Mouse (Mus musculus) MEL (cell line): ENCODE measurements around the gene Mus81. TPM values are rescaled to one million over a fixed set of nuclear protein-coding genes. Genes with fewer than 3 reads are reported as not detected.
A peak's percentile ranks its signal among the peaks of the same experiment; 100 is the strongest.

Experiments
- DNase-seq: peaks from one replicate; pipeline ENCODE4 v3.0.0; 2011; ENCODE audit warnings: low read depth, low spot score
- H3K27ac ChIP-seq: 2 replicates; pipeline ENCODE4 v1.5.1; 2012; ENCODE audit warnings: low read depth, mild to moderate bottlenecking, control low read depth, low read length, moderate library complexity; ENCODE audit not compliant: control insufficient read depth
- H3K27me3 ChIP-seq, 2 experiments: fragments of 150-350 bp in 1 of 2; sonication (generic) in 1 of 2; 2 replicates each; pipeline ENCODE4 v1.6.1; 2012; ENCODE audit warnings: low read length in 2 of 2, mild to moderate bottlenecking in 2 of 2, improper control_type of control experiment in 1 of 2, moderate library complexity in 1 of 2; ENCODE audit not compliant: insufficient read depth in 2 of 2, control insufficient read depth in 1 of 2
- H3K36me3 ChIP-seq, 2 experiments: 2 replicates each; pipeline ENCODE4 v1.6.1; 2012 to 2014; ENCODE audit warnings: low read length in 2 of 2, improper control_type of control experiment in 1 of 2, inconsistent platforms in 1 of 2, mild to moderate bottlenecking in 1 of 2; ENCODE audit not compliant: insufficient read depth in 2 of 2, control insufficient read depth in 1 of 2
- H3K4me1 ChIP-seq, 2 experiments: fragments of 150-350 bp in 1 of 2; sonication (generic) in 1 of 2; 2 replicates each; pipeline ENCODE4 v1.6.1; 2012; ENCODE audit warnings: low read length in 2 of 2, improper control_type of control experiment in 1 of 2, mild to moderate bottlenecking in 1 of 2; ENCODE audit not compliant: insufficient read depth in 2 of 2, control insufficient read depth in 1 of 2
- H3K4me3 ChIP-seq, 2 experiments: fragments of 150-350 bp in 1 of 2; sonication (generic) in 1 of 2; 2 replicates each; pipeline ENCODE4 v1.5.1; 2012; ENCODE audit warnings: low read depth in 2 of 2, low read length in 2 of 2, mild to moderate bottlenecking in 2 of 2, moderate library complexity in 2 of 2, control low read depth in 1 of 2, improper control_type of control experiment in 1 of 2; ENCODE audit not compliant: control insufficient read depth in 1 of 2, insufficient read depth in 1 of 2
- H3K79me2 ChIP-seq: 2 replicates; pipeline ENCODE4 v1.6.1; 2012; ENCODE audit warnings: mild to moderate bottlenecking, low read length, moderate library complexity; ENCODE audit not compliant: control insufficient read depth, poor library complexity, insufficient read depth
- H3K9ac ChIP-seq: 2 replicates; pipeline ENCODE4 v1.6.1; 2012; ENCODE audit warnings: low read depth, mild to moderate bottlenecking, control low read depth, low read length, moderate library complexity; ENCODE audit not compliant: control insufficient read depth, poor library complexity, severe bottlenecking
- H3K9me3 ChIP-seq: fragments of 150-350 bp; sonication (generic); replicated peaks from 2 replicates; pipeline ENCODE4 v1.6.1; 2012; ENCODE audit warnings: mild to moderate bottlenecking, low read length, improper control_type of control experiment, moderate library complexity; ENCODE audit not compliant: insufficient read depth
- BHLHE40 ChIP-seq: IDR thresholded peaks from 2 replicates; pipeline ENCODE4 v1.6.1; 2012; ENCODE audit warnings: low read depth, mild to moderate bottlenecking, inconsistent platforms, low read length, improper control_type of control experiment, borderline replicate concordance
- CHD2 ChIP-seq: IDR thresholded peaks from 2 replicates; pipeline ENCODE4 v1.6.1; 2011; ENCODE audit warnings: low read length, improper control_type of control experiment
- E2F4 ChIP-seq: IDR thresholded peaks from 2 replicates; pipeline ENCODE4 v1.6.1; 2011; ENCODE audit warnings: low read depth, low read length, improper control_type of control experiment, borderline replicate concordance
- ELF1 ChIP-seq: IDR thresholded peaks from 2 replicates; pipeline ENCODE4 v1.6.1; 2014; ENCODE audit warnings: low read depth, mild to moderate bottlenecking, inconsistent platforms, low read length, improper control_type of control experiment, moderate library complexity
- ETS1 ChIP-seq: IDR thresholded peaks from 2 replicates; pipeline ENCODE4 v1.6.1; 2012; ENCODE audit warnings: low read depth, mild to moderate bottlenecking, inconsistent platforms, low read length, improper control_type of control experiment, moderate library complexity
- GATA1 ChIP-seq: IDR thresholded peaks from 2 replicates; pipeline ENCODE4 v1.6.1; 2011; ENCODE audit warnings: low read depth, low read length, improper control_type of control experiment
- KAT2A ChIP-seq: conservative IDR thresholded peaks from 2 replicates; pipeline ENCODE4 v1.6.1; 2012; ENCODE audit warnings: low read depth, low read length, improper control_type of control experiment, inconsistent platforms
- MAFK ChIP-seq: IDR thresholded peaks from 2 replicates; pipeline ENCODE4 v1.6.1; 2011; ENCODE audit warnings: low read depth, mild to moderate bottlenecking, low read length, improper control_type of control experiment, borderline replicate concordance
- MAZ ChIP-seq: IDR thresholded peaks from 2 replicates; pipeline ENCODE4 v1.6.1; 2012; ENCODE audit warnings: low read depth, mild to moderate bottlenecking, inconsistent platforms, low read length, improper control_type of control experiment
- MEF2A ChIP-seq: IDR thresholded peaks from 2 replicates; pipeline ENCODE4 v1.6.1; 2014; ENCODE audit warnings: low read depth, mild to moderate bottlenecking, inconsistent platforms, low read length, improper control_type of control experiment; ENCODE audit not compliant: poor library complexity, insufficient replicate concordance, severe bottlenecking; ENCODE audit errors: extremely low read depth
- MXI1 ChIP-seq: IDR thresholded peaks from 2 replicates; pipeline ENCODE4 v1.6.1; 2011; ENCODE audit warnings: mild to moderate bottlenecking, low read depth, low read length, improper control_type of control experiment
- MYC ChIP-seq: IDR thresholded peaks from 2 replicates; pipeline ENCODE4 v1.6.1; 2011; ENCODE audit warnings: low read depth, mild to moderate bottlenecking, low read length, improper control_type of control experiment, moderate library complexity
- POLR2A ChIP-seq, 2 experiments: IDR thresholded peaks; 2 replicates each; pipeline ENCODE4 v1.6.1; 2011 to 2012; ENCODE audit warnings: low read length in 2 of 2, mild to moderate bottlenecking in 2 of 2, control low read depth in 1 of 2, improper control_type of control experiment in 1 of 2, low read depth in 1 of 2, moderate library complexity in 1 of 2; ENCODE audit not compliant: control insufficient read depth in 1 of 2, insufficient read depth in 1 of 2, poor library complexity in 1 of 2
- POLR2AphosphoS2 ChIP-seq: IDR thresholded peaks from 2 replicates; pipeline ENCODE4 v1.6.1; 2011; ENCODE audit warnings: low read length, improper control_type of control experiment
- POLR2AphosphoS5 ChIP-seq: IDR thresholded peaks from 2 replicates; pipeline ENCODE4 v1.6.1; 2012; ENCODE audit warnings: low read depth, borderline replicate concordance, mild to moderate bottlenecking, inconsistent platforms, low read length, moderate library complexity, mixed read lengths
- RAD21 ChIP-seq: IDR thresholded peaks from 2 replicates; pipeline ENCODE4 v1.6.1; 2011; ENCODE audit warnings: mild to moderate bottlenecking, low read depth, low read length, improper control_type of control experiment
- RCOR1 ChIP-seq: IDR thresholded peaks from 2 replicates; pipeline ENCODE4 v1.6.1; 2012; ENCODE audit warnings: low read depth, mild to moderate bottlenecking, inconsistent platforms, low read length, improper control_type of control experiment
- SIN3A ChIP-seq: IDR thresholded peaks from 2 replicates; pipeline ENCODE4 v1.6.1; 2012; ENCODE audit warnings: low read length, improper control_type of control experiment, inconsistent platforms
- SMC3 ChIP-seq: IDR thresholded peaks from 2 replicates; pipeline ENCODE4 v1.6.1; 2011; ENCODE audit warnings: low read depth, low read length, improper control_type of control experiment
- TAL1 ChIP-seq: IDR thresholded peaks from 2 replicates; pipeline ENCODE4 v1.6.1; 2012; ENCODE audit warnings: mild to moderate bottlenecking, inconsistent platforms, low read length, moderate library complexity, mixed read lengths
- TBP ChIP-seq: IDR thresholded peaks from 2 replicates; pipeline ENCODE4 v1.8.0; 2011; ENCODE audit warnings: low read depth, low read length, improper control_type of control experiment
- TCF12 ChIP-seq: IDR thresholded peaks from 2 replicates; pipeline ENCODE4 v1.6.1; 2014; ENCODE audit warnings: low read depth, mild to moderate bottlenecking, inconsistent platforms, low read length, improper control_type of control experiment, moderate library complexity
- UBTF ChIP-seq: IDR thresholded peaks from 2 replicates; pipeline ENCODE4 v1.6.1; 2012; ENCODE audit warnings: low read depth, mild to moderate bottlenecking, inconsistent platforms, low read length, improper control_type of control experiment, moderate library complexity, borderline replicate concordance; ENCODE audit not compliant: insufficient read depth
- USF1 ChIP-seq: IDR thresholded peaks from 2 replicates; pipeline ENCODE4 v1.6.1; 2014; ENCODE audit warnings: low read depth, mild to moderate bottlenecking, inconsistent platforms, low read length, improper control_type of control experiment, moderate library complexity
- USF2 ChIP-seq, 2 experiments: IDR thresholded peaks; 2 replicates each; pipeline ENCODE4 v1.6.1; 2011 to 2012; ENCODE audit warnings: improper control_type of control experiment in 2 of 2, low read length in 2 of 2, borderline replicate concordance in 1 of 2, inconsistent platforms in 1 of 2, low read depth in 1 of 2, mild to moderate bottlenecking in 1 of 2; ENCODE audit not compliant: insufficient read depth in 1 of 2
- ZC3H11A ChIP-seq: IDR thresholded peaks from 2 replicates; pipeline ENCODE4 v1.6.1; 2012; ENCODE audit warnings: low read depth, mild to moderate bottlenecking, inconsistent platforms, low read length, improper control_type of control experiment
- ZKSCAN1 ChIP-seq: IDR thresholded peaks from 2 replicates; pipeline ENCODE4 v1.6.1; 2012; ENCODE audit warnings: low read depth, mild to moderate bottlenecking, inconsistent platforms, low read length, improper control_type of control experiment, moderate library complexity
- ZNF384 ChIP-seq: IDR thresholded peaks from 2 replicates; pipeline ENCODE4 v1.6.1; 2012; ENCODE audit warnings: low read depth, mild to moderate bottlenecking, inconsistent platforms, low read length, improper control_type of control experiment
- polyA plus RNA-seq, 2 experiments: library from polyadenylated mRNA; stranded (reverse) in 1 of 2; unstranded in 1 of 2; fragments of >175 nt in 1 of 2; fragments of >200 nt in 1 of 2; gene quantifications; 2 replicates each; pipeline versions ENCODE4 v1.2.1 to v1.2.4; 2012; ENCODE audit warnings: low replicate concordance in 2 of 2, low read depth in 1 of 2; ENCODE audit not compliant: insufficient read length in 2 of 2, insufficient read depth in 1 of 2, missing spikeins in 1 of 2
- total RNA-seq: library from RNA; depleted of rRNA; stranded (reverse); fragments of 300-350 nt; gene quantifications from 2 replicates; pipeline ENCODE4 v1.2.3, GENCODE M21; 2012

Gene Mus81
- total and polyA plus RNA-seq, 3 experiments = 38.9 to 50.5 TPM; not detected in 1

GRCm38 (mm10) chr19:5492641-5493040 lies 4.4 kb upstream of the Mus81 start:
- Histone ChIP-seq H3K4me1 (peaks cover 0 to 4% of the 10 kb centered on the region in 2 experiments; a peak in 2 of 4 replicates), H3K9me3 (no peaks in the 10 kb centered on the region), H3K36me3 (peaks cover 0 to 10% of the 10 kb centered on the region in 2 experiments), H3K9ac (no peak overlapping the region), H3K27me3 (no peaks in the 10 kb centered on the region), H3K79me2 (peaks cover 31% of the 10 kb centered on the region), H3K27ac (no peak overlapping the region), H3K4me3 (no peak overlapping the region)
- DNase-seq = no peak
- TF ChIP-seq POLR2A (IDR thresholded peaks at IDR 0.05; ENCODE audit: control insufficient read depth in 1 of 2, insufficient read depth in 1 of 2, low read depth in 1 of 2, low read length in 2 of 2, poor library complexity in 1 of 2) (0 out of 4 replicates have a peak, but pooled peaks of 1 of the 2 experiments have one; percentile 15), MEF2A (no peak), KAT2A (no peak)

GRCm38 (mm10) chr19:5490898-5491708 lies 2.9 kb upstream of the Mus81 start:
- peak; percentile 95 for DNase-seq
- TF ChIP-seq BHLHE40 (peak; percentile 62), ELF1 (peak; percentile 78), USF1 (peak; percentile 96), SIN3A (peak; percentile 90), E2F4 (peak; percentile 20; the same call in 1 of the 2 replicates), TCF12 (peak; percentile 35; the same call in 1 of the 2 replicates), MYC (peak; percentile 69; the same call in 1 of the 2 replicates), USF2 (IDR thresholded peaks at IDR 0.05; ENCODE audit: borderline replicate concordance in 1 of 2, insufficient read depth in 1 of 2, low read depth in 1 of 2, low read length in 2 of 2) (peak in 1 of 2 experiments; percentile 83; a peak in 2 of 4 replicates), MAZ (peak; percentile 46), POLR2AphosphoS5 (no peak), ZNF384 (no peak), MXI1 (peak; percentile 91), TAL1 (no peak), MAFK (no peak), ZC3H11A (no peak), POLR2AphosphoS2 (peak; percentile 93), ETS1 (peak; percentile 47; the same call in 1 of the 2 replicates), ZKSCAN1 (no peak), TBP (no peak), RAD21 (no peak), POLR2A (IDR thresholded peaks at IDR 0.05; ENCODE audit: control insufficient read depth in 1 of 2, insufficient read depth in 1 of 2, low read depth in 1 of 2, low read length in 2 of 2, poor library complexity in 1 of 2) (peak; percentile 66 to 91; a peak in 3 of 4 replicates), SMC3 (peak; percentile 12; the same call in 1 of the 2 replicates), RCOR1 (no peak), GATA1 (no peak), CHD2 (no peak; the same call in 1 of the 2 replicates), KAT2A (peak; percentile 50), UBTF (peak; percentile 81; the same call in 1 of the 2 replicates)

More at GRCm38 (mm10) chr19:5490898-5491708, 2.9 kb upstream of the Mus81 start:
- Histone ChIP-seq H3K9me3 (no peaks in the 10 kb centered on the region), H3K9ac (peak overlapping the region; percentile 99), H3K4me1 (peaks cover 0 to 12% of the 10 kb centered on the region in 2 experiments; a peak in 2 of 4 replicates), H3K27me3 (no peaks in the 10 kb centered on the region), H3K27ac (peak overlapping the region; percentile 93), H3K36me3 (peaks cover 0 to 13% of the 10 kb centered on the region in 2 experiments), H3K79me2 (peaks cover 31% of the 10 kb centered on the region), H3K4me3 (peak overlapping the region; percentile 80 to 87)
